Mouse (Mus musculus) brain, embryonic 14.5 days (tissue): ENCODE results near the gene Ambp.
A peak's percentile ranks its signal among the peaks of the same experiment; 100 is the strongest.

Experiments
- CTCF ChIP-seq: fragments of 200-500 bp; IDR thresholded peaks from 2 replicates; pipeline ENCODE4 v1.5.1; 2012; ENCODE audit warnings: inconsistent platforms, mild to moderate bottlenecking, moderate library complexity, borderline replicate concordance; ENCODE audit not compliant: insufficient read depth, insufficient read length; ENCODE audit errors: extremely low read depth
- POLR2A ChIP-seq: fragments of 200-500 bp; IDR thresholded peaks from 2 replicates; pipeline ENCODE4 v1.6.1; 2012; ENCODE audit warnings: mild to moderate bottlenecking, inconsistent platforms, borderline replicate concordance; ENCODE audit not compliant: poor library complexity, insufficient read depth, insufficient read length, severe bottlenecking; ENCODE audit errors: extremely low read depth

DNA sequence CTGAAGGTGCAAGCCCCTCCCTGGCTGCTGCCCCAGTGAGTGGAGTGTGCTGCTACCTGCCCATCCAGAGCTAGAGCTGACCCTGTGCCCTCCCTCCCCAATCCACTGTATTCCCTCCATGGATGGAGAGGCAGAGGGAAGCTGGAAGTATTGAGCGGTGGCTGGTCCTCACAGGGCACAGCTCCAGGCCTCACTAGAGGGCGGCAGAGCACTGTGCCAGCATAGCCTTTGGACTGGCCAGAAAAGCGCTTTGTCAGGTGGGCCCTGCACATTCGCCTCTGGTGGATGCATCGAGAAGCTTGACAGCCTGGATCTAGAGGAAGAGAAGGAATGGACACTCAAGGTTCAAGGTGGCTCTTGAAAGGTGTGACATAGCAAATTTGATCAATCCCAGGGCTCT lies 27.0 kb upstream of the Ambp start:
- TF ChIP-seq POLR2A (no peak), CTCF (peak; percentile 94)
